Mouse (Mus musculus) embryo, embryonic 10 days (tissue): ENCODE measurements around the gene Slc5a11.

ENCODE experiments used
- DNase-seq: peaks from one replicate; pipeline ENCODE4 v3.0.0-alpha.2; 2015; ENCODE audit warnings: low spot score

The Slc5a11 gene

GRCm38 (mm10) chr7:123214365-123215075, at the start of gene Slc5a11:
Gene Slc5a11, plus strand, starts transcription at chr7:123214780.
- DNase-seq: no peak

- DNase-seq: no peak
These were observed 47.1 kb upstream of the Slc5a11 start for GRCm38 (mm10) chr7:123167436-123167835.

GRCm38 (mm10) chr7:123169618-123170017, 45.0 kb upstream of the Slc5a11 start:
- DNase-seq: no peak

- no peak for DNase-seq
These were observed 42.5 kb upstream of the Slc5a11 start for GRCm38 (mm10) chr7:123172101-123172500.

GRCm38 (mm10) chr7:123177215-123177614, 37.4 kb upstream of the Slc5a11 start:
- no peak for DNase-seq

- DNase-seq: no peak
These were observed 32.5 kb upstream of the Slc5a11 start for GRCm38 (mm10) chr7:123181787-123182701.

- no peak for DNase-seq
These were observed 29.7 kb upstream of the Slc5a11 start for GRCm38 (mm10) chr7:123184891-123185290.

GRCm38 (mm10) chr7:123186463-123186862, 28.1 kb upstream of the Slc5a11 start:
- DNase-seq: no peak

- no peak for DNase-seq
These were observed 27.3 kb upstream of the Slc5a11 start for GRCm38 (mm10) chr7:123187246-123187645.

- DNase-seq: no peak
These were observed 26.1 kb upstream of the Slc5a11 start for GRCm38 (mm10) chr7:123188462-123188861.

GRCm38 (mm10) chr7:123189762-123190161, 24.8 kb upstream of the Slc5a11 start:
- DNase-seq: no peak

GRCm38 (mm10) chr7:123191731-123192130, 22.8 kb upstream of the Slc5a11 start:
- no peak for DNase-seq

GRCm38 (mm10) chr7:123193201-123193600, 21.4 kb upstream of the Slc5a11 start:
- no peak for DNase-seq

GRCm38 (mm10) chr7:123194696-123195095, 19.9 kb upstream of the Slc5a11 start:
- no peak for DNase-seq

GRCm38 (mm10) chr7:123196432-123196831, 18.1 kb upstream of the Slc5a11 start:
- no peak for DNase-seq

GRCm38 (mm10) chr7:123198695-123199094, 15.9 kb upstream of the Slc5a11 start:
- no peak for DNase-seq

GRCm38 (mm10) chr7:123199151-123199550, 15.4 kb upstream of the Slc5a11 start:
- no peak for DNase-seq

- no peak for DNase-seq
These were observed 14.8 kb upstream of the Slc5a11 start for GRCm38 (mm10) chr7:123199656-123200206.

GRCm38 (mm10) chr7:123200722-123201121, 13.9 kb upstream of the Slc5a11 start:
- DNase-seq: no peak

- peak; percentile 78 for DNase-seq
These were observed 9.3 kb upstream of the Slc5a11 start for GRCm38 (mm10) chr7:123205261-123205660.

- DNase-seq: no peak
These were observed 7.0 kb upstream of the Slc5a11 start for GRCm38 (mm10) chr7:123207561-123207960.

GRCm38 (mm10) chr7:123209864-123210263, 4.7 kb upstream of the Slc5a11 start:
- DNase-seq: no peak

- DNase-seq: no peak
These were observed 3.1 kb upstream of the Slc5a11 start for GRCm38 (mm10) chr7:123211461-123211860.
